Mouse (Mus musculus) frontal cortex, adult 2 months (tissue): ENCODE data around the gene Mrpl46. TPM values are rescaled to one million over a fixed set of nuclear protein-coding genes. Genes with fewer than 3 reads are reported as not detected.

Experiments used
- DNase-seq, 2 experiments: peaks; one replicate each; pipeline ENCODE4 v3.0.0; 2022; ENCODE audit warnings: low spot score in 1 of 2; ENCODE audit errors: extremely low spot score in 1 of 2
- polyA plus RNA-seq: library from polyadenylated mRNA; depleted of rRNA; stranded (reverse); fragments of >200 nt; gene quantifications from 2 replicates; pipeline ENCODE4 v1.2.3, GENCODE M21; 2012; rRNA removed

The Mrpl46 gene
- 34.9 and 35.3 TPM in 2 replicates for polyA plus RNA-seq

- peak; percentile 67 to 89 for DNase-seq
Observed at GRCm38 (mm10) chr7:78782639-78783581, at the start of gene Mrpl46, which contains the start of gene Mrps11. Gene Mrpl46, minus strand, starts transcription at chr7:78783531. Gene Mrps11, plus strand, starts transcription at chr7:78783119.

GRCm38 (mm10) chr7:78827749-78828362, 44.5 kb upstream of the Mrpl46 start:
- DNase-seq, result no peak

- no peak for DNase-seq
Observed at GRCm38 (mm10) chr7:78826682-78827385, 43.5 kb upstream of the Mrpl46 start.

GRCm38 (mm10) chr7:78818336-78818735, 35.0 kb upstream of the Mrpl46 start:
- no peak for DNase-seq

- DNase-seq, result no peak
Observed at GRCm38 (mm10) chr7:78814766-78815165, 31.4 kb upstream of the Mrpl46 start.

GRCm38 (mm10) chr7:78813791-78814190, 30.5 kb upstream of the Mrpl46 start:
- DNase-seq, result no peak

- no peak for DNase-seq
Observed at GRCm38 (mm10) chr7:78807192-78807591, 23.9 kb upstream of the Mrpl46 start.

- no peak for DNase-seq
Observed at GRCm38 (mm10) chr7:78803841-78804240, 20.5 kb upstream of the Mrpl46 start.

GRCm38 (mm10) chr7:78799730-78800496, 16.6 kb upstream of the Mrpl46 start:
- no peak for DNase-seq

- peak; percentile 69 to 84 for DNase-seq
Observed at GRCm38 (mm10) chr7:78797843-78798455, 14.6 kb upstream of the Mrpl46 start.

- DNase-seq, result peak; percentile 49 to 72
Observed at GRCm38 (mm10) chr7:78796624-78797023, 13.3 kb upstream of the Mrpl46 start.

GRCm38 (mm10) chr7:78794571-78795092, 11.3 kb upstream of the Mrpl46 start:
- no peak for DNase-seq

GRCm38 (mm10) chr7:78793895-78794570, 10.7 kb upstream of the Mrpl46 start:
- DNase-seq, result no peak

GRCm38 (mm10) chr7:78791359-78792222, 8.3 kb upstream of the Mrpl46 start:
- peak in 1 of 2 experiments; percentile 83 for DNase-seq

GRCm38 (mm10) chr7:78787793-78788380, 4.6 kb upstream of the Mrpl46 start:
- peak in 1 of 2 experiments; percentile 53 for DNase-seq

- no peak for DNase-seq
Observed at GRCm38 (mm10) chr7:78785906-78786305, 2.6 kb upstream of the Mrpl46 start.

- DNase-seq, result no peak
Observed at GRCm38 (mm10) chr7:78778741-78779140, 4.6 kb downstream of the Mrpl46 start.

- no peak for DNase-seq
Observed at GRCm38 (mm10) chr7:78770936-78771335, 12.4 kb downstream of the Mrpl46 start.
